Mouse (Mus musculus): ENCODE measurements around the gene Cfap221.

DNA sequence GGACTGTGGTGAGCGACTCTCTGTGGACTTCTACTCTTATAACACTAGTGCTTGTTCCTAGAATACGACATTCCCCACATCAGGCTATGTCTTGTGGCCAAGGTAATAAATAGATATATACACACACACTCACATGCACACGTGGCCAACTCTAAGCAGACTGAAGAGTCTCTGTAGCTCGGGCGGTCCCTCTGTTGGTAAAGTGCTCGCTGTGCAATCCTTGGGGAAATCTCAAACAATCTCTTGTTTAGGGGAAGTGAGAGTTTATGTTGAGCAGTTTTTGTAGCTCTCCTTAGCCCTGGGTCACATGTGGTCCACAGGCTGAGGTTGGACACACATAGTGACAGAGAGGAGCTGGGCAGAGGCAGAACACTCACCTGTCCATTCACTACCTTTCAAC, 104.1 kb downstream of the Cfap221 start:
- no peak for TF ChIP-seq CTCF (IDR thresholded peaks at IDR 0.05; ENCODE audit: low read depth, low read length)
- no peak for TF ChIP-seq POLR2A (IDR thresholded peaks at IDR 0.05; ENCODE audit: extremely low read depth, insufficient read depth, low read length)
